Mouse (Mus musculus): ENCODE measurements around the gene Cdh9. TPM values are rescaled to one million over a fixed set of nuclear protein-coding genes. Genes with fewer than 3 reads are reported as not detected.

Cdh9 gene
- polyA plus RNA-seq, 1 experiment from 2014 or later, result 1.8 TPM

DNA sequence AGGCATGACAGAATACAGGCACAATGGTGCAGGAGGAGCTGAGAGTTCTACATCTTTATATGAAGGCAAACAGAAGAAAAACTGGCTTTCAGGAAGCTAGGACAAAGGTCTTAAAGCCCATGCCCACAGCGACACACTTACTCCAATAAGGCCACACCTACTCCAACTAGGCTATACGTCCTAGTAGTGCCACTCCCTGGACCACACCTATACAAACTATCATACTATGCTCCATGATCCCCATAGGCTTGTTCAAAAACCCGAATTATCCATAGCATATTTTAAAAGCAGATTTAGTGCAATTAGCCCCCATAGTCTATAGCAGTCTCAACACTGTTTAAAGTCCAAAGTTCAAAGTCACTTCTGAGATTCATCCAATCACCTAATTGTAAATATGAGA lies 154.0 kb downstream of the Cdh9 start:
- Histone ChIP-seq H3K9ac (replicated peaks) (no peak overlapping the region), H3K36me3 (no peaks in the 10 kb centered on the region), H3K9me3 (0 out of 2 replicates have a peak, but pooled peaks cover 1% of the 10 kb centered on the region), H3K27ac (no peak overlapping the region), H3K4me2 (replicated peaks) (no peak overlapping the region), H3K4me3 (replicated peaks) (no peak overlapping the region), H3K4me1 (replicated peaks) (no peaks in the 10 kb centered on the region), H3K27me3 (no peaks in the 10 kb centered on the region)
- ATAC-seq, result no peak
- 83% methylated on average over 3 of the region's 3 CpGs for WGBS

DNA sequence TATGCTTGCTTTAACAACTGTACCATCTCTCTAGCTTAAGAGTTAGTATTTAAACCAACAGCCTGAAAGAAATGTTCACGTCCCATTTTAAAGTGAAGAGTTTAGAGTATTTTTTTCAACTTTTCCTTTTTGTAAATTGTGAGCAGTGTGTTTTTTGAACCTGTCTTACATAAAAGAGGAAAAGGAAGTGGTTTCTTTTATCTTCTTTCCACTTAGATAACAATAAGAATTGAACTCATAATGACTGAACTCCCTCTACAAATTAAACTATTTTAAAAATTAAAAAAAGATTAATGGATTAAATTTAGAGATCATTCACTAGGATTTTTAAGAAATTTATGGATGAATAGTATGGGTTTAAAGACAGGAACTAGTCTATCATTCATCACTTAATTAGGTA lies 168.1 kb downstream of the Cdh9 start:
- 89% methylated on average over 1 of the region's 1 CpGs for WGBS
- Histone ChIP-seq H3K27ac (no peak overlapping the region), H3K4me3 (replicated peaks) (no peak overlapping the region), H3K4me2 (replicated peaks) (no peak overlapping the region), H3K27me3 (no peaks in the 10 kb centered on the region), H3K9ac (replicated peaks) (no peak overlapping the region), H3K9me3 (no peaks in the 10 kb centered on the region), H3K36me3 (no peaks in the 10 kb centered on the region), H3K4me1 (replicated peaks) (no peaks in the 10 kb centered on the region)
- no peak for ATAC-seq

Measured in midbrain, embryonic 13.5 days (tissue).